In genomic region chr11:117194475-117194937, GRCm38 (mm10) we compare ENCODE assay signal across 18 mouse cellular contexts. TPM values are rescaled to one million over a fixed set of nuclear protein-coding genes. Genes with fewer than 3 reads are reported as not detected.
A peak's percentile ranks its signal among the peaks of the same experiment; 100 is the strongest.
DNase-seq lines count a peak whose midpoint lies in the region; ATAC-seq and TF ChIP-seq lines count a peak whose summit lies in the region.
"Had no signal": no experiment of that assay in that cellular context is flagged by ENCODE, and none has a peak within 500 bp of the region (broad histone marks: within the 10 kb centered on the region; RNA-seq: fewer than 3 reads in every experiment).

No protein-coding gene starts in this region.

- no peak for DNase-seq in kidney, adult 18-20 months
- DNase-seq in CH12.LX (ENCODE audit: extremely low read depth): peak; percentile 58
- no peak for DNase-seq in Muller cell, postnatal 12 days (ENCODE audit: inconsistent ontology term)
- DNase-seq in forebrain, embryonic 10.5 days (ENCODE audit: extremely low spot score, low spot score): no peak
- DNase-seq in midbrain, embryonic 14.5 days: no peak
- DNase-seq: adrenal gland, adult 8-10 months; B cell, adult 2 months; cerebellum, adult 8-10 months; gastrocnemius, adult 2 months; layer of hippocampus, postnatal 36 days; left cerebral cortex, postnatal 4 days; lung, embryonic 14.5 days had no signal

- no peak overlapping the region for H3K9ac ChIP-seq in kidney, embryonic 14.5 days (ENCODE audit: low read depth, low read length)
- no peak overlapping the region for H3K9ac ChIP-seq in CH12.LX (ENCODE audit: insufficient read depth, low read depth)
- no peak overlapping the region for H3K9ac ChIP-seq in intestine, postnatal 0 days (ENCODE audit: low read depth, low read length)
- no peak overlapping the region for H3K9ac ChIP-seq in midbrain, embryonic 14.5 days (replicated peaks; ENCODE audit: low read length)
- H3K9ac ChIP-seq: hindbrain, embryonic 15.5 days; lung, embryonic 14.5 days; neural tube, embryonic 15.5 days had no signal

- H3K4me1 ChIP-seq in kidney, embryonic 14.5 days (ENCODE audit: control insufficient read depth, insufficient read depth, low read length): 0 out of 2 replicates have a peak, but pooled peaks cover 2% of the 10 kb centered on the region
- peaks cover 13 to 39% of the 10 kb centered on the region in 2 experiments for H3K4me1 ChIP-seq in CH12.LX (ENCODE audit: control insufficient read depth in 1 of 2, insufficient read depth in 2 of 2)
- H3K4me1 ChIP-seq in intestine, postnatal 0 days (replicated peaks; ENCODE audit: control insufficient read depth, insufficient read depth, low read length): 0 out of 2 replicates have a peak, but pooled peaks cover 2% of the 10 kb centered on the region
- peaks cover 5% of the 10 kb centered on the region for H3K4me1 ChIP-seq in forebrain, embryonic 10.5 days
- H3K4me1 ChIP-seq in midbrain, embryonic 14.5 days (ENCODE audit: control insufficient read depth, insufficient read depth, low read length): peaks cover 4% of the 10 kb centered on the region

- H3K36me3 ChIP-seq in kidney, embryonic 14.5 days (ENCODE audit: control insufficient read depth, insufficient read depth, low read length): no peaks in the 10 kb centered on the region
- no peaks in the 10 kb centered on the region for H3K36me3 ChIP-seq in CH12.LX (replicated peaks in 1 of 2; ENCODE audit: control insufficient read depth in 1 of 2, insufficient read depth in 1 of 2, low read length in 1 of 2)
- H3K36me3 ChIP-seq in intestine, postnatal 0 days (ENCODE audit: control insufficient read depth, insufficient read depth): no peaks in the 10 kb centered on the region
- no peaks in the 10 kb centered on the region for H3K36me3 ChIP-seq in macrophage (ENCODE audit: inconsistent target)
- H3K36me3 ChIP-seq in forebrain, embryonic 10.5 days (replicated peaks): no peaks in the 10 kb centered on the region
- no peaks in the 10 kb centered on the region for H3K36me3 ChIP-seq in midbrain, embryonic 14.5 days (ENCODE audit: control insufficient read depth, insufficient read depth, low read length)
- H3K36me3 ChIP-seq: hindbrain, embryonic 15.5 days; neural tube, embryonic 15.5 days had no signal

- no peak for TF ChIP-seq CTCF in CH12.LX (conservative IDR thresholded peaks at IDR 0.05 in 1 of 2, IDR thresholded peaks at IDR 0.05 in 1 of 2; ENCODE audit: low read depth in 2 of 2, low read length in 2 of 2)
- no peak for TF ChIP-seq CTCF in intestine, postnatal 0 days (IDR thresholded peaks at IDR 0.05; ENCODE audit: low read depth)

- dilution Hi-C loops in CH12.LX (cut with MboI; ENCODE audit: extremely low pct_ligation_motif_present, extremely low pct_unique_long_range_greater_than_20kb, low sequenced_read_pairs): no loop called here

- no peak for TF ChIP-seq RAD21 in CH12.LX (IDR thresholded peaks at IDR 0.05; ENCODE audit: low read depth, low read length)

- peak; percentile 64; the same call in 1 of the 2 replicates for TF ChIP-seq EP300 in CH12.LX (IDR thresholded peaks at IDR 0.05; ENCODE audit: low read length)

- ATAC-seq in kidney, embryonic 14.5 days (ENCODE audit: low FRiP score, low TSS enrichment): 0 out of 2 replicates have a peak, but pooled peaks have one; percentile 10
- peak; percentile 42; the same call in 1 of the 2 replicates for ATAC-seq in intestine, postnatal 0 days
- no peak for ATAC-seq in midbrain, embryonic 14.5 days (ENCODE audit: low FRiP score, low TSS enrichment)
- ATAC-seq: forebrain, embryonic 16.5 days had no signal

- H3K4me2 ChIP-seq in kidney, embryonic 14.5 days (replicated peaks; ENCODE audit: low read depth, low read length): no peak overlapping the region
- 0 out of 2 replicates have a peak overlapping the region, but pooled peaks have one; percentile 2 for H3K4me2 ChIP-seq in CH12.LX (ENCODE audit: insufficient read depth, low read depth, poor library complexity, severe bottlenecking)
- H3K4me2 ChIP-seq in intestine, postnatal 0 days (replicated peaks; ENCODE audit: low read depth): no peak overlapping the region
- no peak overlapping the region for H3K4me2 ChIP-seq in midbrain, embryonic 14.5 days (ENCODE audit: low read length)
- H3K4me2 ChIP-seq: hindbrain, embryonic 15.5 days; lung, embryonic 14.5 days; neural tube, embryonic 15.5 days had no signal

- no peaks in the 10 kb centered on the region for H3K9me3 ChIP-seq in kidney, embryonic 14.5 days (ENCODE audit: control insufficient read depth, low read length)
- peaks cover 6% of the 10 kb centered on the region for H3K9me3 ChIP-seq in CH12.LX (replicated peaks; ENCODE audit: low read length)
- no peaks in the 10 kb centered on the region for H3K9me3 ChIP-seq in intestine, postnatal 0 days (ENCODE audit: control insufficient read depth)
- H3K9me3 ChIP-seq in forebrain, embryonic 10.5 days: no peaks in the 10 kb centered on the region
- no peaks in the 10 kb centered on the region for H3K9me3 ChIP-seq in midbrain, embryonic 14.5 days (ENCODE audit: control insufficient read depth, low read length)
- H3K9me3 ChIP-seq: hindbrain, embryonic 15.5 days; neural tube, embryonic 15.5 days had no signal

- no peak overlapping the region for H3K27ac ChIP-seq in kidney, embryonic 14.5 days (ENCODE audit: low read depth, low read length)
- H3K27ac ChIP-seq in CH12.LX (ENCODE audit: insufficient read depth, low read depth): no peak overlapping the region
- no peak overlapping the region for H3K27ac ChIP-seq in intestine, postnatal 0 days (ENCODE audit: low read depth, low read length)
- H3K27ac ChIP-seq in macrophage: peak overlapping the region; percentile 59
- H3K27ac ChIP-seq in forebrain, embryonic 10.5 days: no peak overlapping the region
- H3K27ac ChIP-seq in midbrain, embryonic 14.5 days (replicated peaks; ENCODE audit: low read depth, low read length): no peak overlapping the region
- H3K27ac ChIP-seq: gastrocnemius, adult 2 months; hindbrain, embryonic 15.5 days; neural tube, embryonic 15.5 days had no signal

- peaks cover 3% of the 10 kb centered on the region; the same call in 1 of the 2 replicates for H3K27me3 ChIP-seq in kidney, embryonic 14.5 days (ENCODE audit: control insufficient read depth, insufficient read depth, low read length)
- H3K27me3 ChIP-seq in CH12.LX (replicated peaks): no peaks in the 10 kb centered on the region
- H3K27me3 ChIP-seq in intestine, postnatal 0 days (replicated peaks; ENCODE audit: control insufficient read depth, insufficient read depth, low read length): 0 out of 2 replicates have a peak, but pooled peaks cover 2% of the 10 kb centered on the region
- H3K27me3 ChIP-seq in forebrain, embryonic 10.5 days (ENCODE audit: poor library complexity, severe bottlenecking): peaks cover 32% of the 10 kb centered on the region
- H3K27me3 ChIP-seq in midbrain, embryonic 14.5 days (ENCODE audit: control insufficient read depth, insufficient read depth, low read length): peaks cover 15% of the 10 kb centered on the region

- TF ChIP-seq POLR2A in CH12.LX (IDR thresholded peaks at IDR 0.05; ENCODE audit: low read depth, low read length): no peak

- 58% methylated on average over 11 of the region's 11 CpGs for WGBS in kidney, embryonic 14.5 days
- 58% methylated on average over 11 of the region's 11 CpGs for WGBS in intestine, postnatal 0 days
- WGBS in macrophage (ENCODE audit: missing documents): 33% methylated on average over 11 of the region's 11 CpGs
- 82% methylated on average over 11 of the region's 11 CpGs for WGBS in forebrain, embryonic 10.5 days
- WGBS in midbrain, embryonic 14.5 days: 72% methylated on average over 11 of the region's 11 CpGs

- H3K79me2 ChIP-seq in CH12.LX (replicated peaks; ENCODE audit: control insufficient read depth, extremely low read depth, insufficient read depth, poor library complexity, severe bottlenecking): no peaks in the 10 kb centered on the region
- H3K79me2 ChIP-seq in macrophage (ENCODE audit: inconsistent target): no peaks in the 10 kb centered on the region

- in situ Hi-C loops in CH12.LX (cut with MboI; ENCODE audit: low pct_ligation_motif_present, low pct_unique_long_range_greater_than_20kb, low sequenced_read_pairs): loop anchor here (25.0 kb wide), 1 partner anchor 532 kb away; the partner anchor contains the start of genes Cygb and Prcd

- H3K4me3 ChIP-seq in kidney, embryonic 14.5 days (ENCODE audit: low read length): no peak overlapping the region
- H3K4me3 ChIP-seq in CH12.LX (replicated peaks in 1 of 3; ENCODE audit: low read depth in 2 of 3, low read length in 2 of 3, poor library complexity in 1 of 3): no peak overlapping the region
- H3K4me3 ChIP-seq in intestine, postnatal 0 days (ENCODE audit: low read depth, low read length): no peak overlapping the region
- H3K4me3 ChIP-seq in macrophage (ENCODE audit: inconsistent target): no peak overlapping the region
- no peak overlapping the region for H3K4me3 ChIP-seq in forebrain, embryonic 10.5 days
- no peak overlapping the region for H3K4me3 ChIP-seq in midbrain, embryonic 14.5 days (replicated peaks; ENCODE audit: low read depth, low read length)
- H3K4me3 ChIP-seq: gastrocnemius, adult 2 months; hindbrain, embryonic 15.5 days; neural tube, embryonic 15.5 days had no signal

TF ChIP-seq in CH12.LX, 34 proteins besides CTCF, POLR2A, EP300 and RAD21 (continues in another document):
- TF ChIP-seq ZKSCAN1 (IDR thresholded peaks at IDR 0.05; ENCODE audit: borderline replicate concordance, low read depth, low read length): no peak
- TF ChIP-seq UBTF (IDR thresholded peaks at IDR 0.05; ENCODE audit: low read depth, low read length): no peak
- no peak for TF ChIP-seq POLR2AphosphoS2 (IDR thresholded peaks at IDR 0.05; ENCODE audit: low read depth, low read length)
- peak; percentile 64; the same call in 1 of the 2 replicates for TF ChIP-seq TBP (conservative IDR thresholded peaks at IDR 0.05; ENCODE audit: low read depth, low read length)
- TF ChIP-seq MEF2A (IDR thresholded peaks at IDR 0.05; ENCODE audit: borderline replicate concordance, low read depth, low read length): peak; percentile 70
- TF ChIP-seq KAT2A (IDR thresholded peaks at IDR 0.05; ENCODE audit: insufficient replicate concordance, low read length): 0 out of 2 replicates have a peak, but pooled peaks have one; percentile 39

RNA-seq across cellular contexts. Expression of gene Sept9, which starts 5.0 kb away (rescaled TPM):
- polyA plus RNA-seq in kidney, embryonic 14.5 days (2014; fragmentation: Nextera tagmentation; extraction: Ambion mirVana): 96.6 and 104 TPM in 2 replicates
- total RNA-seq in CH12.LX (2012; rRNA removed) (118 and 128 TPM in 2 replicates), CH12.LX (2014; rRNA removed) (47.6 and 48.6 TPM in 2 replicates)
- polyA plus RNA-seq in CH12.LX (2012; ENCODE audit: insufficient read length, low read depth) (102 and 110 TPM in 2 replicates), macrophage (2018) (90.3 to 214 TPM (median 173 TPM) in 3 replicates)
- polyA plus RNA-seq in intestine, postnatal 0 days (2015; fragmentation: Nextera tagmentation; extraction: Ambion mirVana): 74.5 and 81.5 TPM in 2 replicates
- total RNA-seq in macrophage (2018; cell fraction: chromatin; rRNA removed): 10 to 100 TPM in 22 of 26 experiments, 1 to 10 TPM in 4; 6.2 to 73.5 (median 27.9) TPM
- 100 to 1,000 TPM in 23 of 26 experiments, 10 to 100 TPM in 3; 84.1 to 154 (median 126) TPM for total RNA-seq in macrophage (2018; cell fraction: cytosol; rRNA removed)
- total RNA-seq in macrophage (2018; cell fraction: nucleus; rRNA removed): 100 to 1,000 TPM in 2 of 26 experiments, 10 to 100 TPM in 24; 17.7 to 108 (median 42.6) TPM
- 206 and 211 TPM in 2 replicates for polyA plus RNA-seq in forebrain, embryonic 10.5 days (2016; fragmentation: Nextera tagmentation; extraction: Ambion mirVana)
- polyA plus RNA-seq in midbrain, embryonic 14.5 days (2014; fragmentation: Nextera tagmentation; extraction: Ambion mirVana): 91.8 and 97.4 TPM in 2 replicates
